In genomic region chr3:136688101-136688586, GRCm38 (mm10) we compare ENCODE assay signal across 15 mouse cellular contexts. TPM values are rescaled to one million over a fixed set of nuclear protein-coding genes. Genes with fewer than 3 reads are reported as not detected.
DNase-seq lines count a peak whose midpoint lies in the region; ATAC-seq and TF ChIP-seq lines count a peak whose summit lies in the region.
"Had no signal": no experiment of that assay in that cellular context is flagged by ENCODE, and none has a peak within 500 bp of the region (broad histone marks: within the 10 kb centered on the region; RNA-seq: fewer than 3 reads in every experiment).

No protein-coding gene starts in this region.

- H3K4me1 ChIP-seq in megakaryocyte, embryonic 14.5 days, result peaks cover 49% of the 10 kb centered on the region
- peaks cover 24% of the 10 kb centered on the region for H3K4me1 ChIP-seq in forebrain, embryonic 15.5 days

- no peak overlapping the region for H3K27ac ChIP-seq in gastrocnemius, adult 2 months
- H3K27ac ChIP-seq in forebrain, embryonic 15.5 days (replicated peaks), result no peak overlapping the region
- H3K27ac ChIP-seq: heart, embryonic 10.5 days had no signal

- no peak overlapping the region for H3K4me2 ChIP-seq in forebrain, embryonic 15.5 days (replicated peaks)
- H3K4me2 ChIP-seq: midbrain, embryonic 11.5 days had no signal

- WGBS in forebrain, embryonic 15.5 days, result 76% methylated on average over 9 of the region's 9 CpGs

- no peak overlapping the region for H3K9ac ChIP-seq in forebrain, embryonic 15.5 days (replicated peaks)

- no peaks in the 10 kb centered on the region for H3K36me3 ChIP-seq in megakaryocyte, embryonic 14.5 days (replicated peaks; ENCODE audit: low read length)
- H3K36me3 ChIP-seq in forebrain, embryonic 15.5 days, result no peaks in the 10 kb centered on the region
- H3K36me3 ChIP-seq: heart, embryonic 10.5 days had no signal

- DNase-seq in gastrocnemius, adult 2 months, result no peak
- DNase-seq in gastrocnemius, postnatal 36 days, result no peak
- peak; percentile 77 for DNase-seq in T-cell, adult 2 months (ENCODE audit: low spot score)
- DNase-seq in thymus, postnatal 10 days (ENCODE audit: low spot score in 2 of 2), result peak; percentile 21 to 38
- DNase-seq in adrenal gland, postnatal 10 days, result no peak
- DNase-seq in cerebellum, adult 11-12 months, result no peak
- DNase-seq: cerebellum, adult 18-20 months; gastrocnemius, postnatal 14 days; heart, postnatal 4 days had no signal

- H3K27me3 ChIP-seq in megakaryocyte, embryonic 14.5 days (replicated peaks), result no peaks in the 10 kb centered on the region
- H3K27me3 ChIP-seq in forebrain, embryonic 15.5 days, result no peaks in the 10 kb centered on the region

- TF ChIP-seq CTCF in gastrocnemius, adult 2 months (IDR thresholded peaks at IDR 0.05), result no peak

- 0 out of 2 replicates have a peak overlapping the region, but pooled peaks have one; percentile 9 for H3K4me3 ChIP-seq in gastrocnemius, adult 2 months
- H3K4me3 ChIP-seq in megakaryocyte, embryonic 14.5 days (replicated peaks), result peak overlapping the region; percentile 30
- no peak overlapping the region for H3K4me3 ChIP-seq in forebrain, embryonic 15.5 days
- H3K4me3 ChIP-seq: heart, embryonic 10.5 days had no signal

- intact Hi-C loops in gastrocnemius, adult 2 months (cut with DNase I), result no loop called here
- intact Hi-C loops in gastrocnemius, postnatal 36 days (cut with DNase I), result no loop called here

- no peaks in the 10 kb centered on the region for H3K9me3 ChIP-seq in megakaryocyte, embryonic 14.5 days
- no peaks in the 10 kb centered on the region for H3K9me3 ChIP-seq in forebrain, embryonic 15.5 days
- H3K9me3 ChIP-seq: G1E; heart, embryonic 10.5 days had no signal

- no peak for ATAC-seq in forebrain, embryonic 15.5 days (replicated peaks)
- ATAC-seq: intestine, embryonic 16.5 days had no signal

RNA-seq across cellular contexts. Expression of gene Ppp3ca, which starts 18.2 kb away (rescaled TPM):
- total RNA-seq in gastrocnemius, adult 2 months (2021), result 100 to 1,000 TPM; 152 to 154 TPM
- 100 to 1,000 TPM; 130 to 151 TPM for total RNA-seq in gastrocnemius, postnatal 36 days (2021)
- polyA plus RNA-seq in megakaryocyte, embryonic 14.5 days (2012; ENCODE audit: insufficient read depth, low replicate concordance), result 42.7 and 107 TPM in 2 replicates
- total RNA-seq in adrenal gland, postnatal 10 days (2021), result 10 to 100 TPM; 51.0 to 62.6 TPM
- polyA plus RNA-seq in forebrain, embryonic 15.5 days (2015; fragmentation: Nextera tagmentation; extraction: Ambion mirVana), result 141 and 153 TPM in 2 replicates

Comparison
In these comparisons a context has a peak if more than half of its experiments do, and no peak if none do; other contexts are left out.
1. DNase-seq: peak in T-cell, adult 2 months (single experiment) and thymus, postnatal 10 days (2 of 2); none in gastrocnemius, adult 2 months (single experiment), gastrocnemius, postnatal 36 days (0 of 2), adrenal gland, postnatal 10 days (single experiment) and cerebellum, adult 11-12 months (single experiment).